Mouse (Mus musculus): ENCODE results near the gene Nhlrc3.

Nhlrc3 gene

DNA sequence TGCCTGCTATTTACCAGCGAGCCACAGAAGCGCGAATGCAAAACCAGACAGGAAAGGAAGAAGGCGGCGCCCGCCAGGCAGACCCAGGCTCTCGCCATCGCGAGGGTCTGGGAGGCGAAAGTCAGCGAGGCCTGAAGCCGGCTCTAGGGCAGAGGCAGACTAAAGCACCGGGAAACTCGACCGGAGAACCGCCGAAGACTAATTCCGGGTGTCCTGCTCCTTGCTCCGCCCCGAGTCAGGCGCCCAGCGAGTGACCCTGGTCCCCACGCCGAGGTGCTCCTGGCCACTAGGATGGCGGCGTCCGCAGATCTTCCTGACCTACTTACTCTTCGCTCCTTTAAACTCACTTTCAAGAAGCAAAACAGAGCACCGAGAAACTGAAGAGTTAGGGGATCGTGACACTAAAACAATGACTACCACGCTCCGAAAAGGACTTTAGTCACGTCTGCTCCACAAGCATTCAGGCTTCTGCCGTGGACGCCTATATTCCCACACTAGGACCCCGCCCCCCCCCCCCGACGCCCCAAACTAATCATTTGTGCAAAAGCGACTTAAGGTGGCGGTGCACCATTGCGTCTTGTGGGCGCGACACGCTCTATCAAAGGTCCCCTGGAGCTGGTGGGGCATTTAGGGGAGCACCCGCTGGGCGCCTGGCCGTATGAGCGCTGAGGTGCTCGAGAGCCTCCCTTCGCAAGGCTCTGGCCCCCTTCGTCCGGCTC, at the start of gene Nhlrc3, which contains the start of gene Proser1:
TSS of gene Nhlrc3 (minus strand) at position 287 of the 719 bp plus-strand sequence.
TSS of gene Proser1 (plus strand) at position 621 of the 719 bp plus-strand sequence.
- in situ Hi-C loops (cut with MseI, MboI): no loop called here

DNA sequence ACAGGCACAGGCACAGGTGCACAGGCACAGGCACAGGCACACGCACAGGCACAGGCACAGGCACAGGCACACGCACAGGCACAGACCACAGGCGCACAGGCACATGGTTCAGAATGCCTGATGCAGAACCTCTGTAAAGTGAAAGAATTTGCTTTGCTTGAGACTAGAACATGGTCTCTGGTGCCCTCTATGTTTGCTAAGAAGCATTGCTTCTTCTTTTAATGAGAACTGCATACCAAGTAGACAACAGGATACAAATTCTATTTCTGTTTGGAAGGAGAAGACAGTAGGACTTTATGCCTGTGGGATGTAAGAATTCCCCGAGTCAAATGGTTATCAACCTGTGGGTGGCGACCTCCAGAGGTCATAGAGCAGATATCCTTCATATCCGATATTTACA, 39.3 kb upstream of the Nhlrc3 start:
- in situ Hi-C loops (cut with MseI, MboI): no loop called here

DNA sequence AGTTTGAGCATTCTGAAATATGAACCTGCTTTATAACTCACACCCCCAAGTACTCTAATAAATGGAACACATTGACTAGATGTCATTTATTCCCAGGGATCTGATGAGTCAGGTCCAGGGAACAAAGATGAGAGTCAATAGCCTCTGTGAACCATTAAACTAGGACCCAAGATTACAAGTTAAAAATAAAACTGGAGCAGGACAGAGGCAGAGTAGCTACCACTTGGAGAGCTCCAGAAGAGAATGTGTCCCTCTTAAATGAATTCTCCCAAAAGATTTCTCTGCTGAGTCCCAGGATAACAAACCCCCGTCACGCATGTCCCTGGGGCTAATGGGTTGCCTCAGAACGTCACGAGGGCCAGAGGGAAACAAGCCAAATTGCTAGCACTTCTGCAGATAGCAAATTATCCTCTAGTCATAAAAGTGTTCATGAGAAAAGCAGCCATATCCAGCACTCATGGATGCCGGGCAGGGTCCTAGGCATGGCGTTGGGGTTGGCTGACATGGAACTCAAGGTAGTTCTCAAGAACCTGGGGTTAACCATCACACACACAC, 35.3 kb upstream of the Nhlrc3 start:
- in situ Hi-C loops (cut with MseI, MboI): no loop called here

DNA sequence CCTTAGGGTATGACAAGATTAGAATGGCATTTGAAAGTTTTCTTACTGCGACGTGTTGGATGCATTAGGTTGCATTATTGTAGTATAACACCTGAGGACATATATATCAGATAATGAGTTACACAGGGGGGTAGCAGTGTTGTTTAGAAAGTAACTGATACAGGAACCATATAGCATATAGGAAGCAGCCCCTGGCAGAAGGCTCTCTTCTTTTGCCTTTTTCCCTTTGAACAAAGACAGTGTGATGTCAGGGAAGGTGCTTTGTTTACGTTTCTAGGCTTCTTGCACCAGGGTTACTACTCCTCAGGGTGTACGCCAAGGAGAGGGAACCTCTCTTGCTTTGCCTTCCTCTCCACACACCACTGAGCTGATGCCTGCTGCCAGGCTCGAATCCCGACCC, 25.2 kb upstream of the Nhlrc3 start, which contains the start of gene Stoml3:
TSS of gene Stoml3 (plus strand) at position 301 of the 400 bp plus-strand sequence.
- in situ Hi-C loops (cut with MseI, MboI): no loop called here

DNA sequence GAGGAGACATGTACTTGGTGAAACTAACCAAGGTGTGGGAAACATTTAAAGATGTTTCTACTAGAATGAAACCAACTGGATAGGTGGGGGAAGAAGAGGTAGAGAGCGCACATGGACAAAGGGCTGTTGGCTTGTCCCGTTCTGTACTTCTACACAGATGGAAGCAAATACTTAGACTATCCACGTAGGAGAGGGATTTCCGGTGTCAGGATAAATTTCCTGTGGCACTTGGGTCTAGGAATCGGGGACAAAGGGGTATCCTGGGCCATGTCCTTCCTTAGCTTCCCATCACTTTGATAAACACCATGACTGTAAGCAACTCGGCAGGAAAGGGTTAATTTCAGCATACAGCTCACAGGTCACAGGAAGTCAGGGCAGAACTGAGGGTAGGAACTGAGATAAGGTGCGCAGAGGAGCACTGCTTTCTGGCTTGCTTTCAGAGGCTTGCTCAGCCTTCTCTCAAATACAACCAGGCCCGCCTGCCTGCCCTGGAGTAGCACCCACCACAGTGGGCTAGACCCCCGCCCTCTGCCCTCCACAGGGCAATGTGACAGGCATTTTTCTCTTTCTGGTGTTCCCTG, 24.0 kb upstream of the Nhlrc3 start:
- in situ Hi-C loops (cut with MseI, MboI): no loop called here

DNA sequence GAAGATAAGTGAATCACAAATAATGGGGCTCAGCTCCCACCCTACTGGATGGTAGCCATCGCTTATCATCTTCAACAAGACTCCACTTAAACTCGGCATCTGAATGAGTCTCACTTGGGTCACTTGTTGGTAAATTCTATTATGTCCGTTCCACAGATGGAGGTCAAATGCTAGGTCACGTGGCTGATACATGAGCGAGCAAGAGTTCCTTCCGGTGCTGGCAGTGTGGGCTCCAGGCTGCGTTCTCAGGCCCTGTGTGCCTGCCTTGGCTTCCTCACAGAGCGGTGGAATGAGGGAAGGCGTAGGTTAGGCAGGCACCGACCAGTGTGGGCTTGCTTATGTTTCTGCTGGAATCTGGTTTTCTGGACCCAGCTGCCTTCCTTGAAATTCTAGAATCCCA, 23.4 kb upstream of the Nhlrc3 start:
- in situ Hi-C loops (cut with MseI, MboI): no loop called here

DNA sequence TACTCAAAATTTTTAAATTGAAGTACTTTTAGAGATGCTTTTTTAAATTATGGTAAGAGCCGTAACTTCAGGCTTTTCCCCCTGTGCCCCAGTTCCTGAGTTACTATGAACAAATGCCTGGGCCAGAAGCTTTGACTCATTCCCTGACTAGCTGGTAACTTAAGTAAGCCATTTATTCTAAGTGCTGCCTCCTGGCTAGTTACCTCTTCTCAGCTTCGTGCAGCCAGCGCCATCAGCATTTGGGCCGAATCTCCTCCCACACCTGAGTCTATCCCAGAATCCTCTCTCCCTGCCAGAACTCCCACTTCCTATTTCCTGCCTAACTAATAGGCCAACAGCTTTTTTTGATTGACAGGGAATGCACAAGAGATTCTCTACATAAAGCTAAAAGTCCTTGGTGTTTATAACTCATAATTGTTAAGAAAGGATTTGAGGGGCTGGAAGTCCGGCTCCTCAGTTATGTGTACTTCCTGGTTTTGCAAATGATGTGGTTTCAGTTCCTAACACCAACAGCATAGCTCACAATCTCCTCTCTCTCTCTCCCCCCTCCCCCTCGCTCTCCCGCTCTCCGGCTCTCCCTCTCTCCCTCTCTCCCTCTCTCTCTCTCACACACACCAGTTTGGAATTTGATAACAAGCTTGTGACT, 20.4 kb upstream of the Nhlrc3 start:
- in situ Hi-C loops (cut with MseI, MboI): no loop called here

DNA sequence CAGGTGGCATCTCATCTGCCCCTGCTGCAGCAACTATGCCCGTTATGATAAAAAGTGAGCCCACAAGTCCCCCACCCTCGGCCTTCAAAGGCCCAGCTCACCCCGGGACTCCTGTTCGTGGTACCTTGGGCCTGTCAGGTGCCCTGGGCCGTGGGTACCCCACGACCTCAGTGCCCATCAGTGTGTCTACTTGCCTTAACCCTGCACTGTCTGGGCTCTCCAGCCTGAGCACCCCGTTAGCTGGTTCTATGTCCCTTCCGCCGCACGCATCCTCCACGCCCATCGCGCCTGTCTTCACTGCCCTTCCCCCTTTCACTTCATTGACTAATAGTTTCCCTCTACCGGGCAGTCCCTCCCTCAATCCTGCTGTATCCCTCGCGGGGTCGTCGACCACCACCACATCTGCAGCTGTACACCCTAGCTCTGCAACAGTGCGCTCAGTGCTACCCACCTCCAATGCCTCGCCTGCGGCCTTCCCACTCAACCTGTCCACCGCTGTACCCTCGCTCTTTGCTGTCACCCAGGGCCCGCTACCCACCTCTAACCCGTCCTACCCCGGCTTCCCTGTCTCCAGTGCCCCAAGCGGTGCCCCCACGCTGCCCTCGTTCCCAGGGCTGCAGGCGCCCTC, 15.4 kb upstream of the Nhlrc3 start:
- in situ Hi-C loops (cut with MseI, MboI): no loop called here

DNA sequence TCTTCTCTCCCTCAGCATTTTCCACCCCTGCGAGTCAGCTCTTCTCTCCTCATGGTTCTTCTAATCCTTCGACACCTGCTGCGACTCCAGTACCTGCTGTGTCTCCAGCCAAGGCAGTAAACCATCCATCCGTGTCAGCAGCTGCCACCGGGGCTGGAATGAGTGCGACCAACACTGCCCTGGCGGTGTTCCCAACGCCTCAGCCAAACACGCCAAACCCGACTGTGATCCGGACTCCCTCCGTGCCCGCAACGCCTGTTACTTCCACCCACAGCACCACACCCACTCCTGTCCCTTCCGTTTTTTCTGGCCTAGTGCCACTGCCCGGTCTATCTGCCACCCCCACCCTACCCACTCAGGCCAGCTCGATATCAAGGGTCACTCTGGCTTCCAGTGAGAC, 14.3 kb upstream of the Nhlrc3 start:
- in situ Hi-C loops (cut with MseI, MboI): no loop called here

DNA sequence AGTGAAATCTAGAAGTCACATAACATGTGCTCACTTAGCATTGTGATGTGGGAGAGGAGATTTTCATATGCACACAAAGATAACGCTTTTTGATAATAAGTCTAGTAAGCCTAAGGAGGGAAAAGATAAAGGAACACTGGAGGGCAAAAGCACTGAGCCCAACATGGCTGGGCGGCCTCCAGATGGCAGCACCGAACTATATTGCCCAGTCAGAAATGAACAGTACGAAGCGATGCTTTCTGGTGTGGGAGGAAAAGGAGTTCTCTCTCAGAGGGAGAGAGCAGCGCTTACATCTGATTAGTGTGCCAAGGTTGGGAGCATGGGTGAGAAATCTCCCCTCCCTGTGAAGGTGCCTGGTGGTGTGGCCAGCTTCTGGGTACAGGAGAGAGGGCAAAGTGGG, 12.8 kb upstream of the Nhlrc3 start:
- in situ Hi-C loops (cut with MseI, MboI): no loop called here

DNA sequence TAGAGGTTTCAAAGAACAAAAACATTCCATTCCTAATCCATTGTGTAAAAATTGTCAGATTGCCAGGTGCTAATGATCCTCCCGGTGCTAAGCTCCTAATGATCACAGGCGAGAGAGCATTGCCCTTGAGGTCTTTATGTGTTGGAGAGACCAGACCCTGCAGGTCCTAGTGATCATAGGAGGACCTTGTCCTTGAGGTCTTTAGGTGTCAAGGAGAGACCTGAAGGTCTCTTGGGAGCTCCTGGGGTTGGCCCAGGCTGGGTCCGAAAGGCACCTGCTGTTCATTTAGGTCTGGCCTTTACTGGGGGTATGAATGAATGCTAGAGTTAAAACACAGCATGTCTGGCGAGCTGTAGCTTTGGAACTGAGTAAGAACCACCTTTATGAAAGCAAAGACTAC, 11.0 kb upstream of the Nhlrc3 start:
- in situ Hi-C loops (cut with MseI, MboI): no loop called here

DNA sequence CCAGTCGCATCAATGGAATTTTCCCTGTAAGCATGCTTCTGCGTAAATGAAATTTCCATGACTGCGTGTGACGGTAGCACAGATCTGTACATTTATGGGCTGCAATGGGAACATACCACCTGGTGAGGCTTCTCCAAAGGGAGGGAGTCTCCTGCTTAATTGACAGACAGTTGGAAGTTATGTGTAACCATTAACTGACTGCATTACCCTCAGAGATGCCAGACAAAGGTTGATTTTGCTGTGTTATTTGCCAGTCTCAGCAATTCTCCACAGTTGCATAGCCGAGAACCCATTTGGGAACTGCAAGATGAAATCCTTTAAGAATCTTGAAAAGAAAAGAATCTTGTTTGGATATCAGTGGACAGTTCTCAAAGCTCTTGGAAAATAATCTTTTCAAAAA, 8.9 kb upstream of the Nhlrc3 start:
- in situ Hi-C loops (cut with MseI, MboI): no loop called here

DNA sequence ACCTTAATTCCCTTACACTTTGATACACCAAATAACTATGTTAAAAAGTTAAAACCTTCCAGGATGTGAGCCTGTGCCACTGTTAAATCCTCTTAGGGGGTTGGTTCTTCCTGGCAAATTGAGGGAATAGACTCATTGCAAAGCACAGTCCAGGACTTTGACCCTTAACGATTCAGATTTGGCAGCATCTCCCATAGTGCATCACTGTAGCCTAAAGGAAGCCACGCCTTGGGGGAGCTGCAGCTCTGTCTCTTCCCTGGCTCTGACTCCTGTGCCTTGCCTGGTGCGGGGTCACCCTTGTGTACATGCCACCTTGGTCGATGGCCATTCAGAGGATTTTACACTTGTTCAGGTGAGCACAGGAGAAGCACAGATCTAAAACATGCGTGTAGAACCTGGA, 6.5 kb upstream of the Nhlrc3 start:
- in situ Hi-C loops (cut with MseI, MboI): no loop called here

DNA sequence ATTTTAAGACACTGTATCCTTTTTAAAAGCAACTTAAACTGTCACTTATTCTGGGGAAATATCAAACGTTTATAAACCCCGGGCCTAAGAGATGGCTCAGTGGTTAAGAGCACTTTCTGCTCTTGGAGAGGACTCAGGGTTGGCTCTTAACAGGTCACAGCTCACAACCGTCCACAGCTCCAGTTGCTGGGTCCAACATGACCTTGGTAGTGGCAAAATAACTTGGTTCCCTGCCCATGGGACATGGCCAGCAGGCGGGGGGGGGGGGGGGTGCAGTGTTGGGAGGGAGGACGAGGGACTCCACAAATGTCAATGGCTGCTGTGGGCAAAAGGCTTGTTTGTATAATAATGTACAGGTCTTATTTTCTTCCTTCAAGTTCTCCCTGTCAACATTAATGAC, 4.2 kb upstream of the Nhlrc3 start:
- in situ Hi-C loops (cut with MseI, MboI): no loop called here

DNA sequence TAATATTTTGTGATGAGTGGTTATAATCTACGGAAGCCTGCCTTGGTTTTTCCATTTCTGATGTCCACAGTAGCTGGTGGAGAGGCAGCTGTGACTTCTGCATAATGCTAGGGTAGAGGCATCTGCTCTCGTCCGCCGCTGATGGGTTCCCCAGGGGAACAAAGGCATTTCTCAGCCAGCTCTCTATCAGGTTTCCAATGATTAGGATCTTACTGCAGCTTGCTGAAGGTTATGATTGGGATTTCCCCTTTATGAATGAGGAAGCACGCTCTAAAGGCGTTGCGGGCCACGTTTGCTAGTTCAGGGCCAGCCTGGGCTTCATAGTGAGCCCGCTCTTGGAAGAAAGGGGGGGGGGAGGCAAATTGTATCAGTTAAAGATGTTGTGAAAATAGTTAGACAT, 3.3 kb upstream of the Nhlrc3 start:
- in situ Hi-C loops (cut with MseI, MboI): no loop called here

DNA sequence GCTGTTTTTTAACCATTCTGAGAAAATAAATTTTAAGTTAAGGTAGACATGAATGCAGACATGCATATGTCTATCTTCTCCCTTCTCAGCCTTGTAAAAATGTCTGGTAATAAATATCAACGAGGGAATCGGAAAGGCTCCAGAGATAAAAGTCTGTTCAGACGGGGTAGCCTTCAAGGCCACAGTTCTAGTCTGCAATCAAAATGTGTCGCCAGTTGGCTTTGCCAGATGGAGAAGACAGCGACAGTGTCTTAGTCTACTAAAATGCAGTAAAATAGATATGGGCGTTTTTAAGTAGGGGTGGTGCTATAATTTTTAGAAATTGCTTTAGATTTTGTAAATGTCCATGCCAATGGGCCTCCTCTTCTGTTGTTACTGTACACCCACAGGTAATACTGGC, 2.2 kb upstream of the Nhlrc3 start:
- in situ Hi-C loops (cut with MseI, MboI): no loop called here

DNA sequence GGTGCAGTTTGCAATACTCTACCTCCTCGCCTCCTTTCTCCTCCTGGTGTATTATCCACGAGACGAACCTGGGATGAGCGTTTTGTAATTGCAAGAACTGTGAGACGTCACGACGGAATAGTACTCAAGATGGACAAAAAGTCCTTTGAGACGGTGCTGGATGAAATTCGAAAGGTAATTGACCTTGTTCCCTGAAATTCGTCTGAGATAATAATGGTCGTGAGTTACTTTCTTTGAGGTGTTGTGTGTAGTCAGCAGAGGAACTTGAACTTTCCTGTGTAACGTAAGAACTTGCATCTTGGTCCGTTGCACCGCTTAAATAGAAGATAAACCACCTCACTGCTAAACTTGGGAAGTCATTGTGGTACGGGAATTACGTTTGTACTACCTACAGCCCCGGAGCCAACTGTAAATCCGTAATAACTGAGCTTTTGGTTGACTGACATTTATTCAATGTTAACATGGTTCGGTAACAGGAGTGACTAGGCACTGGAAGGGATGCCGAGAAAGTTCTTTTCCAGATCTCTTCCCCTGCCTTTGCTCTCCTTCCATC, 1.1 kb upstream of the Nhlrc3 start:
- in situ Hi-C loops (cut with MseI, MboI): no loop called here

DNA sequence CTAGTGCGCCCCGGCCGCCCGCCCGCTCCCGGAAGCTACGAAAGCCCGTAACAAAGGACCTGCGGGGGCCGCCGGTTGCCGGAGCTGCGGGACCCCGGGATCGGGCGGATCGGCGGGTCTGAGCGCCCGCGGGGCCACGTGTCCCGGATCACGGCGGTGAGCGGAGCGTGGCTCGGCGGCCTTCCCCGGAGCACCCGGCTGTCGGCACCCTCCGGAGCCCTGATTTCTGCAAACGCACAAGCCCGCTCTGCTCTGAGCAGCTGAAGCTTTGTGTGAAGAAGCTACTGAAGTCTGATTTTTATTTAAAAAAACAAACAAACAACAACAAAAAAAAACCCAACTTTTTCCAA, 608 bp upstream of the Nhlrc3 start:
- in situ Hi-C loops (cut with MseI, MboI): no loop called here

DNA sequence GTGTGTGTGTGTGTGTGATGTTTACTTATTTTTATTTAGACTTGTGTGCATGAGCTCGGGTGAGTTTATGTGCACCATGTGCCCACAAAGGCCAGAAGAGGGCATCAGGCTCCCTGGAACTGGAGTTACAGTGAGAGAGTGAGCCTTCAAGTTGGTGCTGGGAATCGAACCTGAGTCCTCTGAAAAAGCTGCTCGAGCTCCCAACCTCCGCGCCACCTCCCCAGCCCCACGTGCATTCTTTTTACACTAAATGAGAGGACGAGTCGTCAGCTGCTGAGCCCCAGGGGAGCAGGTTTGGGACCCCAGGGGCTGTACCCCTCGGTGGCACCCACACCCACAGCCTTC, 459 bp downstream of the Nhlrc3 start:
- in situ Hi-C loops (cut with MseI, MboI): no loop called here

DNA sequence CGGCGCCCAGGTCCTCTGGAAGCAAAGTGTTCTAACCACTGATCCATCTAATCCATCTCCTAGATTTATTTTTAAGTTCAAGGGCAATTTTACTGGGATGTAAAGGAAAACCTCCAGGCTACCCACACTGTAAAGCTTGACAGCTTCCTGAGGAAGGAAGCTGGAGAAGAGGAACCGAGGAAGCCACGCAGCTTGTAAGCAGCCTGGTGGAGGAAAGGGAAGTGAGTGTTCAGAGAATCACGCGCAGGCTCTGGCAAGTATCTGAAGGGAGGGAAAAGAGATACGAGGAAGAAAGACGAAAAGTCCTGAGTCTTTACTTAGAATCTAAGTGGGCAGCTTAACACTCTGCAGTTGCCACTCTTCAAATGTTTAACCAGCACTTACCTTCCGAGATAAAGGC, 3.0 kb downstream of the Nhlrc3 start:
- in situ Hi-C loops (cut with MseI, MboI): no loop called here

DNA sequence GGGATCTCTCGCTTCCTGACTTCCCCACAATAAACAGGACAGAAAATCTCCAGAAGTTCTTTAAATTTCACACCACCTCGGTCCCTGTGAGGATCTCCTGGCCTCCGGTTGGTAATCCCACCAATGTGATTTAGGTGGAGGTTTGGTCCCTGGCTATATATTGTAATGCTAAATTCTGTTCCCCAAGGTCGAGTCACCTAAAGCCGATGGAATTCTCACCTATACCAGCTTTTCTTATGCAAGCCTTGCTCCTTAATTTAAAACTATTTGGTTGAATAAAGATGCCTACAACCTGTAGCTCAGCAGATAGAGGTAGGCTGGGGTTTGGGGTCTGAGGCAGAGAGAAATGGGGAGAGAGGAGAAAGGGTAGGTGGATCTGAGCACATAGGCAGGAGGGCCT, 5.4 kb downstream of the Nhlrc3 start:
- in situ Hi-C loops (cut with MseI, MboI): loop anchor here in 1 of 2 experiments (10.0 kb wide), 1 partner anchor 433 kb away; no protein-coding TSS in a partner anchor

DNA sequence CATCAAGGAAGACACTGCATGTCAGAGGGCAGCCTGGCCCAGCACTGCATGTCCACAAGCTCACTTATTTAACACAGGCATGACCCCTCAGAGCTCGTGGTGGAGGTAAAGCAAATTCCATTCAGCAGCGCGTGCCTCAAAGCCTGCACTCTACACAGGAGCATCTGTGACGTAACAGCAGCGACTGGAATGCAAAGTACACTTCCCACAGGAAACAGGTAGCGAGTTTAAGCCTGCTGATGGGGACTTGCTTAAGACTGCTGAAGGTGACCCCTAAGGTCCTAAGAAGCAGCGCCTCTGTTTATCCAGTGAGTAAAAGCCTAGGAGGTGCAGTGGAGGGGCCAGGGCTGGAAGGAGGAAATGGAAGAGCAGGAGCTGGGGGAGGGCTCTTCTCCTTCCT, 8.1 kb downstream of the Nhlrc3 start:
- in situ Hi-C loops (cut with MseI, MboI): loop anchor here in 1 of 2 experiments (10.0 kb wide), 1 partner anchor 430 kb away; no protein-coding TSS in a partner anchor

Measured in mouse trophoblast stem cell (cell line).